Mouse (Mus musculus): ENCODE data around the gene Saa3.

- no peak for TF ChIP-seq POLR2A (IDR thresholded peaks at IDR 0.05; ENCODE audit: borderline replicate concordance, low read depth, low read length)
- TF ChIP-seq CTCF (IDR thresholded peaks at IDR 0.05; ENCODE audit: low read depth, low read length), result no peak
These were observed 28.7 kb downstream of the Saa3 start for GRCm38 (mm10) chr7:46686827-46687226.

Data from bone marrow macrophage, adult 2 months (primary cell).